Mouse (Mus musculus): Measurements from ENCODE around the gene Snx6.

- TF ChIP-seq POLR2A (IDR thresholded peaks at IDR 0.05; ENCODE audit: control insufficient read depth, low read depth, low read length) (no peak), CTCF (IDR thresholded peaks at IDR 0.05; ENCODE audit: control insufficient read depth, insufficient read depth, insufficient replicate concordance, low read depth, low read length) (no peak)
Observed at GRCm38 (mm10) chr12:54758846-54759245, 36.7 kb downstream of the Snx6 start.
